Mouse (Mus musculus) G1E (cell line): ENCODE data around the gene F7.

Experiments
- CTCF ChIP-seq: IDR thresholded peaks from 2 replicates; pipeline ENCODE4 v1.5.1; 2012; ENCODE audit warnings: low read depth, low read length, inconsistent platforms, mixed read lengths
- GATA1 ChIP-seq: IDR thresholded peaks from 2 replicates; pipeline ENCODE4 v1.6.1; 2012; ENCODE audit warnings: borderline replicate concordance, low read length, inconsistent platforms, mixed read lengths
- POLR2AphosphoS5 ChIP-seq: IDR thresholded peaks from 2 replicates; pipeline ENCODE4 v1.6.1; 2012; ENCODE audit warnings: low read depth, low read length, inconsistent platforms; ENCODE audit not compliant: insufficient replicate concordance
- TAL1 ChIP-seq: conservative IDR thresholded peaks from 2 replicates; pipeline ENCODE4 v1.6.1; 2012; ENCODE audit warnings: low read depth, low read length, inconsistent platforms, mixed read lengths

DNA sequence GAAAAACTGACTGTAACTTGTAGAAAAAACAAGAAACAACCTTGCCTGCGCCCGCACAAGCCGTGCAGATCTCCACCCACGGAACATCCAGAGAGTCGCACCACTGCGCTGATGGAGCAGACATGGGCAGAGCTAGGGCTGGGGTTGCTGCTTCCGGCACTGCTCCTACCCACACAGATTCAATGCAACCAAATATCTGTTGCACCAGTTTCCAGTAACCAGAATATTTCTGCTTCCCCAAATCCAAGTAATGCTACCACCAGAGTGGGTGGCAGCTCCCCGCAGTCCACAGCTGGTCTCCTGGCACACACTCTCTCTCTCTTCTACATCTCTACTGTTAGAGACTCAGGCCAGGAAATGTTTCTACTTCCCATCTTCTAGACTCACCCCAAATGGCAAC is 4.0 kb upstream of the F7 start:
- no peak for TF ChIP-seq CTCF
- no peak for TF ChIP-seq GATA1
- TF ChIP-seq POLR2AphosphoS5: no peak
- TF ChIP-seq TAL1: no peak
